Mouse (Mus musculus) bone marrow, adult 2 months (tissue): ENCODE data around the gene Ctsl.

ENCODE experiments used
- CTCF ChIP-seq: fragments of 200-500 bp; IDR thresholded peaks from 2 replicates; pipeline ENCODE4 v1.5.1; 2011; ENCODE audit warnings: low read length, control low read depth; ENCODE audit not compliant: control insufficient read depth, insufficient read depth
- POLR2A ChIP-seq: fragments of 200-500 bp; IDR thresholded peaks from 2 replicates; pipeline ENCODE4 v1.6.1; 2011; ENCODE audit warnings: low read depth, mild to moderate bottlenecking, control low read depth, low read length, borderline replicate concordance; ENCODE audit not compliant: control insufficient read depth

- no peak for TF ChIP-seq CTCF
- TF ChIP-seq POLR2A = no peak
Observed at GRCm38 (mm10) chr13:64343598-64343997, 27.1 kb downstream of the Ctsl start.
